Mouse (Mus musculus) stomach, adult 2 months (tissue): ENCODE measurements around the gene Nt5c. TPM values are rescaled to one million over a fixed set of nuclear protein-coding genes. Genes with fewer than 3 reads are reported as not detected.

ENCODE experiments used
- polyA plus RNA-seq: library from polyadenylated mRNA; depleted of rRNA; stranded (reverse); fragments of >200 nt; gene quantifications from 2 replicates; pipeline ENCODE4 v1.2.3, GENCODE M21; 2012; rRNA removed

Nt5c gene
- 32.8 and 35.6 TPM in 2 replicates for polyA plus RNA-seq

GRCm38 (mm10) chr11:115491356-115492083 is at the start of gene Nt5c:
Nt5c (minus strand) TSS chr11:115491862.

GRCm38 (mm10) chr11:115536038-115536681 is 44.5 kb upstream of the Nt5c start, which contains the start of gene Sumo2:
Sumo2 (minus strand) TSS chr11:115536276.

GRCm38 (mm10) chr11:115514238-115514663 is 22.6 kb upstream of the Nt5c start, which contains the start of gene Jpt1:
Jpt1 (minus strand) TSS chr11:115514387.

GRCm38 (mm10) chr11:115475025-115475757 is 16.5 kb downstream of the Nt5c start, which contains the start of gene Armc7:
Armc7 (plus strand) TSS chr11:115475667.

GRCm38 (mm10) chr11:115462243-115462891 is 29.3 kb downstream of the Nt5c start, which contains the start of gene Slc16a5:
Slc16a5 (plus strand) TSS chr11:115462474.

Other genes starting within 250 kb of the Nt5c start
- 0.06 and 0.31 TPM in 2 replicates for gene Grin2c, start 224.6 kb downstream of the Nt5c start, polyA plus RNA-seq
- gene Fdxr, start 214.8 kb downstream of the Nt5c start, polyA plus RNA-seq: 12.4 and 13.3 TPM in 2 replicates
- gene Fads6, start 194.2 kb downstream of the Nt5c start, polyA plus RNA-seq: 6.2 and 6.6 TPM in 2 replicates
- gene Otop2, start 184.7 kb downstream of the Nt5c start, polyA plus RNA-seq: 16.1 and 21.0 TPM in 2 replicates
- 1.5 and 2.2 TPM in 2 replicates for gene Ush1g, start 169.8 kb downstream of the Nt5c start, polyA plus RNA-seq
- 23.8 and 26.0 TPM in 2 replicates for gene Otop3, start 157.1 kb downstream of the Nt5c start, polyA plus RNA-seq
- gene Hid1, start 124.1 kb downstream of the Nt5c start, polyA plus RNA-seq: 80.8 and 93.5 TPM in 2 replicates
- 4.8 and 5.7 TPM in 2 replicates for gene Cdr2l, start 109.9 kb downstream of the Nt5c start, polyA plus RNA-seq
- gene Mrpl58, start 88.1 kb downstream of the Nt5c start, polyA plus RNA-seq: 36.6 and 39.3 TPM in 2 replicates
- 14.7 and 18.0 TPM in 2 replicates for gene Atp5h, start 71.9 kb downstream of the Nt5c start, polyA plus RNA-seq
- gene Kctd2, start 71.7 kb downstream of the Nt5c start, polyA plus RNA-seq: 12.6 and 14.1 TPM in 2 replicates
- gene Trim80, start 51.3 kb downstream of the Nt5c start, polyA plus RNA-seq: 0.16 and 0.19 TPM in 2 replicates
- gene Slc16a5, start 29.4 kb downstream of the Nt5c start, polyA plus RNA-seq: 25.7 and 34.8 TPM in 2 replicates
- 6.0 and 11.3 TPM in 2 replicates for gene Armc7, start 16.2 kb downstream of the Nt5c start, polyA plus RNA-seq
- gene Jpt1, start 22.5 kb upstream of the Nt5c start, polyA plus RNA-seq: 192 and 238 TPM in 2 replicates
- 5.7 and 7.7 TPM in 2 replicates for gene Sumo2, start 44.4 kb upstream of the Nt5c start, polyA plus RNA-seq
- 12.5 and 15.1 TPM in 2 replicates for gene Nup85, start 72.6 kb upstream of the Nt5c start, polyA plus RNA-seq
- gene Mrps7, start 112.1 kb upstream of the Nt5c start, polyA plus RNA-seq: 7.9 and 9.3 TPM in 2 replicates
- 6.8 and 15.8 TPM in 2 replicates for gene Gga3, start 112.2 kb upstream of the Nt5c start, polyA plus RNA-seq
- gene Mif4gd, start 121.1 kb upstream of the Nt5c start, polyA plus RNA-seq: 34.3 and 37.0 TPM in 2 replicates
- 10.9 and 14.6 TPM in 2 replicates for gene Slc25a19, start 136.4 kb upstream of the Nt5c start, polyA plus RNA-seq
- 14.7 and 17.2 TPM in 2 replicates for gene Grb2, start 216.7 kb upstream of the Nt5c start, polyA plus RNA-seq